Mouse (Mus musculus): ENCODE results near the gene Gm29423.
"Not testable (repeated sequence)": the region's sequence is repeated elsewhere in the genome, so short reads cannot be mapped to it uniquely, and the experiment has no call there.

Gene Gm29423

DNA sequence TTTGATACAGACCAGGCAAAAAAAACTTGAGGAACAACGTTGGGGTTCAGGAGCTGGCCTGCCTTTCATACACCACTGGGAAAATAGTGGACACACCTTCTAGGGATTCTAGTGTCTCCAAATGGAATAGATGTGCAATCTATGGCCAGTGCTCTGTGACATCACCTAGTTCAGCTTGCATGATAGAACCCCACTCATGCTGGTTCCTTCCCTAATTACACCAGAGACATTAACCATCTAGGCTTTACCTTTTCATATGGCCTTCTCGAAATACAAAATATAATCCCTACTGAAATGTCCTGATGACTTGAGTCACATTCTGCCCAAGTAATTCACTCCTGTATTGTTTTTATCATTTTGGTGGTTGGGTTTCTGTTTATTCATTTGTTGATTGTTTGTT is at the start of gene Gm29423, which contains the start of gene Gm29644:
Gene Gm29423 (minus strand): TSS at position 101 of the 400 bp plus-strand sequence.
Gene Gm29644 (minus strand): TSS at position 157 of the 400 bp plus-strand sequence.
- DNase-seq (ENCODE audit: low spot score in 2 of 2), result not testable (repeated sequence)

DNA sequence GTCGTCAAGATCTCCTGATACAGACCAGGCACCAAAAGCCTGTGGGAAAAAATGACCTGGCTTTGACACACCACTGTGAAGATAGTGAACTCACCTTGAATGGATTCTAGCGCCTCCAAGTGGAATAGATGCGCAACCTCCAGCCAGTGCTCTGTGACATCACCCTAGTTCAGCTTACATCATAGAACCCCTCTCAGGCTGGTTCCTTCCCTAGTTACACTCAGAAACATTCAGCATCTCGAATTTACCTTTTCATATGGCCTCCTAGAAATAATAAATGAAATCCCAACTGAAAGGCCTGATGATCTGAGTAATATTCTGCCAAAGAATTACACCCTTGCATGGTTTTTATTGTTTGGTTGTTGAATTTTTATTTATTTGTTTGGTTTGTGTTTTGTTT is 29.5 kb downstream of the Gm29423 start, which contains the start of gene Gm21118:
Gene Gm21118 (minus strand): TSS at position 101 of the 400 bp plus-strand sequence.
- not testable (repeated sequence) for DNase-seq (ENCODE audit: low spot score in 2 of 2)
